Mouse (Mus musculus) G1E (cell line): ENCODE measurements around the gene Arhgap35.

Experiments
- CTCF ChIP-seq: IDR thresholded peaks from 2 replicates; pipeline ENCODE4 v1.5.1; 2012; ENCODE audit warnings: low read depth, low read length, inconsistent platforms, mixed read lengths
- GATA1 ChIP-seq: IDR thresholded peaks from 2 replicates; pipeline ENCODE4 v1.6.1; 2012; ENCODE audit warnings: borderline replicate concordance, low read length, inconsistent platforms, mixed read lengths
- GATA2 ChIP-seq: IDR thresholded peaks from 2 replicates; pipeline ENCODE4 v1.6.1; 2012; ENCODE audit warnings: low read depth, low read length, inconsistent platforms, borderline replicate concordance
- POLR2AphosphoS5 ChIP-seq: IDR thresholded peaks from 2 replicates; pipeline ENCODE4 v1.6.1; 2012; ENCODE audit warnings: low read depth, low read length, inconsistent platforms; ENCODE audit not compliant: insufficient replicate concordance
- TAL1 ChIP-seq: conservative IDR thresholded peaks from 2 replicates; pipeline ENCODE4 v1.6.1; 2012; ENCODE audit warnings: low read depth, low read length, inconsistent platforms, mixed read lengths

DNA sequence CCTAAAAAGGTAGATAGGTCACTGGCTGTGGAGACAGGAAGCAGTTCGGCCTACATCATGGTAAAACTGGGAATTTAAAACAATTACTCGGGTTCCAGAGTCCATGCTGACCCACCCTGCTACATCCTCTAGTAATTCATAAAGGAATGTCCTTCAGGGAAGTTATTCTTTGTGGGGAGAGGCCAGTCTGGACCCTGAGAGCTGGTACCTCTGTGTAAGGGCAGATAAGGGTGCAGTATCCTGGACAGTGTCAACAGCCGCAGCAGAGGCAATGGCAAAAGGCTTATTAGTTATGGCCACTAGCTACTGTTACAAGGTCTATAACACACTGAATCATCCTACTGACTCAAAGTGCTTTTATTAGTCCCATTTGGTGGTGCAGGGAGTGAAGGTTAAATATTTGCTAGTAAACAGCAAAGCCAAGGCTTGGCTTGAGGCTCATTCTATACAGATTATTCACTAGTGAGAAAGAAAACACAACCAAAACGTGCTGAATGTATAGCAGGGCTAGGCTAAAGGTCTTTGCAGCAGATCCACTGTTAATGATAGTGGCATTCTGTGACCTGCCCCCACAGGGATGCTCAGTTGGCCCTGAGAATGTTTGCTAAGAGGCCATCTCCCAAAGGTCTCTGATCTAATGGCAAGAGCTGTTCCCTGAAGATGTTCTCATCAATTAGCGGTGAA, 77.4 kb downstream of the Arhgap35 start:
- TF ChIP-seq CTCF (no peak), POLR2AphosphoS5 (no peak), GATA1 (no peak), TAL1 (no peak), GATA2 (no peak)
